Mouse (Mus musculus): ENCODE data around the gene Prss57. TPM values are rescaled to one million over a fixed set of nuclear protein-coding genes. Genes with fewer than 3 reads are reported as not detected.
A peak's percentile ranks its signal among the peaks of the same experiment; 100 is the strongest.

The Prss57 gene
- polyA plus RNA-seq, 1 experiment from 2014 or later, result not detected

DNA sequence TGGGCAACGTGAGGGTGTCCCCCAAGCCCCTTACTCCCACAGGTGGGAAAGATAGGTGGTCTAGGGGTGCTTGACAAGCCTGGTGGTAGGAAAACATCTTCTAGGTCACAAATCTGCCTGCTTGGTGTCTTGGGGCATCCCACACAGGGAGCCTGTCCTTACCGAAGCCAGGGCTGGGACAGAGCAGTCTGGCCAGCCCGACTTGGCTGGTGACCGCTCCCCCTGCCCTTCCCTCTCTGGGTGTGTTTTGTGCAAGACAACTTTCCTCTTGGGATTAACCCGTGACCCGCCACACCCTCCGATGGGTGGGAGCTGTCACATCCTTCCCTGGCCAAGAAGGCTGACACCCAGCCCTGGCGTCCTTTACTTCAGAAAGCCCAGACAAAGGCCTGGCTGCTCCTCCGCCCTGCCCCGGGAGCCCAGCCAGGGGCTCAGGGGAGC, 3.8 kb upstream of the Prss57 start:
- Histone ChIP-seq H3K27me3 (ENCODE audit: control insufficient read depth, insufficient read depth, low read length) (no peaks in the 10 kb centered on the region), H3K4me3 (ENCODE audit: low read depth, low read length) (peak overlapping the region; percentile 93), H3K4me2 (ENCODE audit: low read depth, severe bottlenecking) (peak overlapping the region; percentile 93), H3K9ac (ENCODE audit: low read length) (peak overlapping the region; percentile 96), H3K9me3 (ENCODE audit: control insufficient read depth, low read length) (no peaks in the 10 kb centered on the region), H3K27ac (replicated peaks; ENCODE audit: low read depth, low read length) (peak overlapping the region; percentile 72; the same call in 1 of the 2 replicates), H3K36me3 (ENCODE audit: control insufficient read depth, insufficient read depth, low read length) (no peaks in the 10 kb centered on the region), H3K4me1 (ENCODE audit: control insufficient read depth, insufficient read depth, low read length) (peaks cover 15% of the 10 kb centered on the region)
- 7% methylated on average over 10 of the region's 10 CpGs for WGBS
- ATAC-seq (ENCODE audit: insufficient number of reproducible peaks, low FRiP score, low TSS enrichment, low read depth) (0 out of 2 replicates have a peak, but pooled peaks have one; percentile 21), DNase-seq (ENCODE audit: low spot score) (peak; percentile 48)

DNA sequence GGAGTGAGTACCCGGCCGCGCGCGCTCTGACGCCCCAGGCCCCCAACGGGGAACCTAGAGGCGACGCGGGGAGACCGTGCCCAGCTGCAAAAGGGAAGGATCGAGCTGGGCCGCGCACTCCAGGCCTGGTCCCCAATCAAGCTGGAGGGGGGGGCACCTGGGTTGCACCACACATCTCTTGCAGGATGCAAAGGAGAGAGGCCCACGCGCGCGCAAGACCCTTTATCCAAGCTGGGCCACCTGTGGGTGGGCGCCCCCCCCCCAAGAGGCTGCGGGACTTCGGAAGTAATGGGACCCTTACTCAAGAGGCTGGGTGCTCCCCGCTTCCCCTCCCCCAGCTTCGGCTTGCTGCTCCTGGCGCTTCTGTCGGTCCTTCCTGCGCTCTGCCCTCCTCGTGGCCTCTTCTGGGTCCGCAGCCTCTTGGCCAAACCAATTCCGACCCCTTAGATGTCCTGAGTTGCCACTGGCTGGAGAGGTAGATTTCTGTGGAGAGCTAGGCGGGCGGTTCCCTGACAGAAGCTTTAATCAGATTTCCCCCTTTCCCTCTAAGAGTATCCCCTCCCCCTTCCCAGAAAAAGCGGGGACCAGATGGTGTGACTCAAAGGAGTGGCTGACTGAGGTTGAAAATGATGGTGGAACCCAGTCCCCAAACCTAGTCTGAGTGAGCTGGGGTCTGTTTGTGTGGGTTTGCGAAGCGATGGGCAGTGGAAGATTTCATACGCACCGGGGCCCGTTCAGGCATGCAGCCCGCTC, 3.2 kb upstream of the Prss57 start:
- no peaks in the 10 kb centered on the region for H3K36me3 ChIP-seq (ENCODE audit: control insufficient read depth, insufficient read depth, low read length)
- peak overlapping the region; percentile 93 for H3K4me3 ChIP-seq (ENCODE audit: low read depth, low read length)
- peak overlapping the region; percentile 72 for H3K27ac ChIP-seq (replicated peaks; ENCODE audit: low read depth, low read length)
- no peaks in the 10 kb centered on the region for H3K27me3 ChIP-seq (ENCODE audit: control insufficient read depth, insufficient read depth, low read length)
- H3K4me1 ChIP-seq (ENCODE audit: control insufficient read depth, insufficient read depth, low read length), result peaks cover 15% of the 10 kb centered on the region
- no peaks in the 10 kb centered on the region for H3K9me3 ChIP-seq (ENCODE audit: control insufficient read depth, low read length)
- WGBS, result 3% methylated on average over 38 of the region's 38 CpGs
- peak overlapping the region; percentile 93 for H3K4me2 ChIP-seq (ENCODE audit: low read depth, severe bottlenecking)
- peak; percentile 68 for DNase-seq (ENCODE audit: low spot score)
- peak overlapping the region; percentile 96 for H3K9ac ChIP-seq (ENCODE audit: low read length)
- ATAC-seq (ENCODE audit: insufficient number of reproducible peaks, low FRiP score, low TSS enrichment, low read depth), result no peak

DNA sequence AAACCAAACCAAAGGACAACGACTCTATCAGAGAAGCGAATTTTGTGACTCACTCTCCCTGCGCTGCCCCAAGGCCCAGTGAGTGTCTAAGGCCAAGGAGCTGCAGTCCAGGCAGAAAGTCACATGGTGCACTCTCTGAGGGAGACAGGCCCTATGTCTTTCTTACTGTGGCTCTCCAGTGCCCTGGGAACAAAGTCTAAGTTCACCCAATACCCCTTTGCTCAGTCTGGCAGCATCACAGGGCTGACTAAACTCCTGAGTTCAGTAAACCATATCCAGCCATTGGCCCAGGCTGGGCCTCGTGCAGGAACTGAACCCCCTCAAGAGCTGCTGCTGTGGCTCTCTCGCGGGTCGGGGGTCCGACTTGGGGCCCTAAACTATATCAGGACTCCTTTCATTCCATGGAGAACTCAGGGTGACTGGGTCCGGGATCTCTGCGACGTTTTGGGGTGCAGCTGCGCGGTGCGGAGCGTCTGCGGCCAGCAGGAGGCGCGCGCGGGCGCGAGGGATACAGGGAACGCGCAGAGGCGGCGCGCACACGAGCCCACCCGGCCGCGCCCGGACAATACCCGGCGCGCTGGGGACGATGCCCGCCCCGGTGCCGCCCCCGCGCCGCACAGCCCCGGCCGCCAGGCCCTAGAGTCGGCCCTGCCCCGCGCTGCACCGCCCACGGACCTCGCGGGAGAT, 2.4 kb upstream of the Prss57 start, which contains the start of gene Palm:
TSS of gene Palm (plus strand) at position 522 of the 687 bp plus-strand sequence.
- peak within 1 kb of the TSS; percentile 93 for H3K4me3 ChIP-seq (ENCODE audit: low read depth, low read length)
- peak within 1 kb of the TSS; percentile 96 for H3K9ac ChIP-seq (ENCODE audit: low read length)
- H3K9me3 ChIP-seq (ENCODE audit: control insufficient read depth, low read length), result no peaks in the 10 kb centered on the region
- peak; percentile 84 for DNase-seq (ENCODE audit: low spot score)
- peak within 1 kb of the TSS; percentile 72 for H3K27ac ChIP-seq (replicated peaks; ENCODE audit: low read depth, low read length)
- no peaks in the 10 kb centered on the region for H3K36me3 ChIP-seq (ENCODE audit: control insufficient read depth, insufficient read depth, low read length)
- WGBS, result 6% methylated on average over 48 of the region's 51 CpGs
- peaks cover 17% of the 10 kb centered on the region for H3K4me1 ChIP-seq (ENCODE audit: control insufficient read depth, insufficient read depth, low read length)
- peak; percentile 55; the same call in 1 of the 2 replicates for ATAC-seq (ENCODE audit: insufficient number of reproducible peaks, low FRiP score, low TSS enrichment, low read depth)
- H3K4me2 ChIP-seq (ENCODE audit: low read depth, severe bottlenecking), result peak within 1 kb of the TSS; percentile 93
- H3K27me3 ChIP-seq (ENCODE audit: control insufficient read depth, insufficient read depth, low read length), result no peaks in the 10 kb centered on the region

- no peak overlapping the region for H3K9ac ChIP-seq (ENCODE audit: low read length)
- H3K4me2 ChIP-seq (ENCODE audit: low read depth, severe bottlenecking), result no peak overlapping the region
- no peaks in the 10 kb centered on the region for H3K27me3 ChIP-seq (ENCODE audit: control insufficient read depth, insufficient read depth, low read length)
- no peaks in the 10 kb centered on the region for H3K9me3 ChIP-seq (ENCODE audit: control insufficient read depth, low read length)
- no peak overlapping the region for H3K4me3 ChIP-seq (ENCODE audit: low read depth, low read length)
- peaks cover 17% of the 10 kb centered on the region for H3K4me1 ChIP-seq (ENCODE audit: control insufficient read depth, insufficient read depth, low read length)
- DNase-seq (ENCODE audit: low spot score) (no peak), ATAC-seq (ENCODE audit: insufficient number of reproducible peaks, low FRiP score, low TSS enrichment, low read depth) (no peak)
- 84% methylated on average over 5 of the region's 5 CpGs for WGBS
- H3K36me3 ChIP-seq (ENCODE audit: control insufficient read depth, insufficient read depth, low read length), result no peaks in the 10 kb centered on the region
- no peak overlapping the region for H3K27ac ChIP-seq (replicated peaks; ENCODE audit: low read depth, low read length)
Observed at GRCm38 (mm10) chr10:79792339-79793040, 1.7 kb upstream of the Prss57 start.

DNA sequence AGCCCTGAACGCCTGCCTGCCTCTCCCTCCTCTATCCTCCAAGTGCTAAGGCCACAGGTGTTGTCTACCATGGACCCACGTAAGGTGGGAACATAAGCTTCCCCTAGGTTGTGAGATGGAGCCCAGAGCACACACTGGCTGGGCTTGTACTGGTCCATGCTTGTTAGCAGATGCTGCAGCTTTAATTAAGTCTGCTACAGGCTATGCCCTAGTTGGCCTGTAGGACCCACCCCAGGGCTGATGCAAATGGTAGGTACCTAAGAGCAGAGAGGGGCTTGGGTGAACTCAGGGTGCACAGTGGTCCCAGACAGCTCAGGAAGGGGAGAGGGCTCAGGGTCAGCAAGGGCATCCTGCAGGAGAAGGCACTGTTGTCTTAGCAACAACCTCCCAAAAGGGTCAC, 1.2 kb downstream of the Prss57 start:
- H3K9ac ChIP-seq (ENCODE audit: low read length), result no peak overlapping the region
- ATAC-seq (ENCODE audit: insufficient number of reproducible peaks, low FRiP score, low TSS enrichment, low read depth) (no peak), DNase-seq (ENCODE audit: low spot score) (no peak)
- H3K4me1 ChIP-seq (ENCODE audit: control insufficient read depth, insufficient read depth, low read length), result peaks cover 8% of the 10 kb centered on the region
- no peak overlapping the region for H3K27ac ChIP-seq (replicated peaks; ENCODE audit: low read depth, low read length)
- 43% methylated on average over 2 of the region's 2 CpGs for WGBS
- no peaks in the 10 kb centered on the region for H3K9me3 ChIP-seq (ENCODE audit: control insufficient read depth, low read length)
- H3K36me3 ChIP-seq (ENCODE audit: control insufficient read depth, insufficient read depth, low read length), result no peaks in the 10 kb centered on the region
- H3K4me3 ChIP-seq (ENCODE audit: low read depth, low read length), result no peak overlapping the region
- H3K27me3 ChIP-seq (ENCODE audit: control insufficient read depth, insufficient read depth, low read length), result 0 out of 2 replicates have a peak, but pooled peaks cover 1% of the 10 kb centered on the region
- no peak overlapping the region for H3K4me2 ChIP-seq (ENCODE audit: low read depth, severe bottlenecking)

GRCm38 (mm10) chr10:79788386-79789158, 2.2 kb downstream of the Prss57 start:
- Histone ChIP-seq H3K27ac (replicated peaks; ENCODE audit: low read depth, low read length) (no peak overlapping the region), H3K36me3 (ENCODE audit: control insufficient read depth, insufficient read depth, low read length) (no peaks in the 10 kb centered on the region), H3K4me1 (ENCODE audit: control insufficient read depth, insufficient read depth, low read length) (0 out of 2 replicates have a peak, but pooled peaks cover 2% of the 10 kb centered on the region), H3K4me3 (ENCODE audit: low read depth, low read length) (no peak overlapping the region), H3K9ac (ENCODE audit: low read length) (no peak overlapping the region), H3K27me3 (ENCODE audit: control insufficient read depth, insufficient read depth, low read length) (peaks cover 6% of the 10 kb centered on the region; the same call in 1 of the 2 replicates), H3K9me3 (ENCODE audit: control insufficient read depth, low read length) (no peaks in the 10 kb centered on the region), H3K4me2 (ENCODE audit: low read depth, severe bottlenecking) (0 out of 2 replicates have a peak overlapping the region, but pooled peaks have one; percentile 1)
- ATAC-seq (ENCODE audit: insufficient number of reproducible peaks, low FRiP score, low TSS enrichment, low read depth) (no peak), DNase-seq (ENCODE audit: low spot score) (peak; percentile 91)
- 36% methylated on average over 7 of the region's 7 CpGs for WGBS

DNA sequence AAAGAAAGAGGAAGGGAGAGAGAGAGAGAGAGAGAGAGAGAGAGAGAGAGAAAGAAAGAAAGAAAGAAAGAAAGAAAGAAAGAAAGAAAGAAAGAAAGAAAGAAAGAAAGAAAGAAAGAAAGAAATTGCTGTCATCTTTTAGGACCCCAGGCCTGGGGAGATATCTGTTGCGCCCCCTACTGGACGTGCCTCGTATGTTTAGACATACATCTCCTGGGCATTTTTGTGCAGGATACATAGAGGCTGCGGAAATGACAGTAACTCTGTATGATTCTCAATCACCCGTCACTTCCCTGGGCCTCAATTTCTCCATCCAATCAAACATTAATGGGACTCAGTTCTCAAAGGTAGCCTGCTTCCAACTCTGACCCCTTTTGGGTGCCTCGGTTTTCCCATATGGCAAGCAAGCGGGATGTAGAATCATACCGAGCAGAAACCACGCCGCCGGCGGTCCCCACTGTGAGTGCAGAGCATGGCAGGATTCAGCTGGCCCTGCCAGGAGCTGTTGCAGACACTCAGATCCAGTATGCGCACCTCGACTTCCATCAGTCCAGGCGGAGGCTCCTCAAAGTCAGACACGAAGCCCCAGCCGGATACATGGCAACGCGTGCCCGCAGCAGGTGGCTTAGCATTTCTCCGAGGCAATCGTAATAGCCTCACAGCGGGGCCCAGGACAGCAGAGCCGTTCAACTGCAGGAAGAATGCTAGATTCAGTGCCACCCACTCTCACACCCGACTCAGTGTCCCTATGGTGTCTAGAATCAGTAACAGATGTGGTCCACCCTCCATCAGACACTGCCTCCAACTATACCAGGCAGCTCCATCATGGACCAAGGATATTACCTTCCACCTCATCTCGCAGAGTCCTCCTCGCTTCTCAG, 6.6 kb downstream of the Prss57 start:
- no peak overlapping the region for H3K4me2 ChIP-seq (ENCODE audit: low read depth, severe bottlenecking)
- no peaks in the 10 kb centered on the region for H3K36me3 ChIP-seq (ENCODE audit: control insufficient read depth, insufficient read depth, low read length)
- DNase-seq (ENCODE audit: low spot score), result peak; percentile 69
- no peak overlapping the region for H3K27ac ChIP-seq (replicated peaks; ENCODE audit: low read depth, low read length)
- 36% methylated on average over 27 of the region's 27 CpGs for WGBS
- ATAC-seq (ENCODE audit: insufficient number of reproducible peaks, low FRiP score, low TSS enrichment, low read depth), result no peak
- H3K9ac ChIP-seq (ENCODE audit: low read length), result no peak overlapping the region
- peaks cover 21% of the 10 kb centered on the region for H3K27me3 ChIP-seq (ENCODE audit: control insufficient read depth, insufficient read depth, low read length)
- peaks cover 9% of the 10 kb centered on the region for H3K4me1 ChIP-seq (ENCODE audit: control insufficient read depth, insufficient read depth, low read length)
- H3K9me3 ChIP-seq (ENCODE audit: control insufficient read depth, low read length), result no peaks in the 10 kb centered on the region
- H3K4me3 ChIP-seq (ENCODE audit: low read depth, low read length), result no peak overlapping the region

Data from limb, embryonic 11.5 days (tissue).